Mouse (Mus musculus): ENCODE data around the gene Itm2b.

DNA sequence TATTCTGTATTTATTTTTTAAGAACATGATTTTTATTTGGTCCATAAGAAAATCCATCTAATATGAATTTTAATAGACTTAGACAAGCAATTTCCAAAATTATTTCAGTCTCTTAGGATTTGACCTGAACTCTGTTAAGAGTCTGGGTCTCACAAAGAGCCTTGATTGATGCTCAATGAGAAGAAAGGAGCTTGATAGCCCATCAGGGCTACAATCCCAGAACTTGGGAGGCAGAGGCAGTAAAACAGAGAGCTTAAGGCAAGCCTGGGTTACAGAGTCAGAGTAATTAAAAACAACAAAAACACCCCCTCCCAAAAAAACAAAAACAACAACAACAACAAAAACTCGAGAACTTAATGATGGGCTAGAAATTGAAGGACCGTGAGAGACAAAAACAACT lies 61.1 kb downstream of the Itm2b start:
- TF ChIP-seq CTCF (IDR thresholded peaks at IDR 0.05; ENCODE audit: extremely low read depth, insufficient read depth, low read length) (no peak), POLR2A (IDR thresholded peaks at IDR 0.05; ENCODE audit: extremely low read depth, insufficient read depth, low read length) (no peak)

Data from cortical plate, adult 2 months (tissue).